Mouse (Mus musculus) intestine, embryonic 15.5 days (tissue): ENCODE measurements around the gene Sdhaf4. TPM values are rescaled to one million over a fixed set of nuclear protein-coding genes. Genes with fewer than 3 reads are reported as not detected.
A peak's percentile ranks its signal among the peaks of the same experiment; 100 is the strongest.
"Not testable (repeated sequence)": the region's sequence is repeated elsewhere in the genome, so short reads cannot be mapped to it uniquely, and the experiment has no call there.

Experiments used
- ATAC-seq: fragments of 200-750 bp; cut with Nextera tagmentation; 2 replicates; pipeline ENCODE4 v1.8.0; 2017; ENCODE audit warnings: moderate TSS enrichment, moderate library complexity
- H3K27ac ChIP-seq: fragments of 300-500 bp; sonication (generic); 2 replicates; pipeline ENCODE4 v1.5.1; 2015; ENCODE audit warnings: mild to moderate bottlenecking, inconsistent platforms
- H3K27me3 ChIP-seq: fragments of 300-500 bp; sonication (generic); replicated peaks from 2 replicates; pipeline ENCODE4 v1.6.1; 2015; ENCODE audit warnings: inconsistent platforms
- H3K36me3 ChIP-seq: fragments of 300-500 bp; sonication (generic); 2 replicates; pipeline ENCODE4 v1.6.1; 2015; ENCODE audit warnings: inconsistent platforms
- H3K4me1 ChIP-seq: fragments of 300-500 bp; sonication (generic); replicated peaks from 2 replicates; pipeline ENCODE4 v1.6.1; 2015; ENCODE audit warnings: inconsistent platforms
- H3K4me2 ChIP-seq: fragments of 300-500 bp; sonication (generic); replicated peaks from 2 replicates; pipeline ENCODE4 v1.6.1; 2015; ENCODE audit warnings: mild to moderate bottlenecking, inconsistent platforms
- H3K4me3 ChIP-seq: fragments of 300-500 bp; sonication (generic); replicated peaks from 2 replicates; pipeline ENCODE4 v1.5.1; 2015; ENCODE audit warnings: inconsistent platforms
- H3K9ac ChIP-seq: fragments of 300-500 bp; sonication (generic); 2 replicates; pipeline ENCODE4 v1.6.1; 2015; ENCODE audit warnings: inconsistent platforms
- H3K9me3 ChIP-seq: fragments of 300-500 bp; sonication (generic); 2 replicates; pipeline ENCODE4 v1.6.1; 2016; ENCODE audit warnings: inconsistent platforms
- WGBS: fragments of 180-500 bp; shearing (Covaris S2); methylation state at CpG from one replicate; pipeline ENCODE4 v1.1.7; 2015; 5-methylcytosine and 5-hydroxymethylcytosine counted together
- polyA plus RNA-seq: library from polyadenylated mRNA; unstranded; fragments of >200 nt; fragmentation: Nextera tagmentation; extraction: Ambion mirVana; gene quantifications from 2 replicates; pipeline ENCODE4 v1.2.1, GENCODE M21; 2015

The Sdhaf4 gene
- polyA plus RNA-seq, 1 experiment from 2014 or later = 75.7 TPM

DNA sequence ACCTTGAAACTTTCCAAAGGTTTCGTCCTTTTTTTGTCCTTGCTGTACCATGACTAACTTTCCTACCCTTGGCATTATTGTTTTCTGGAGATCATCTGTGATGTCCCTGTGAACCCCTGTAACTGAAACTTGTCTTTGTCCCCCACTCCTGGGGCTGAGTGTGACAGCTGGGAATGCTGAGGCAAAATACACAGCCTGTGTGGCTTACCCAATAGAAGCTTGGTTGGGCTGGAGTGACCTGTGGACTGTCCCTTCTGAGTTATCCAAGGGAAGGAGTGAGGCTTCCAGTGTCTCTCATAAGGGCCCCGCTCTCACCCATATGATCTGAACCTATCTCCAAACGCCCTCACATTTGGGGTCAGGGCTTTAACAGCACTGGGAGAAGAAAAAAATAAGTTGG lies 8.0 kb downstream of the Sdhaf4 start:
- Histone ChIP-seq H3K4me2 (no peak overlapping the region), H3K4me1 (no peaks in the 10 kb centered on the region), H3K9ac (no peak overlapping the region), H3K9me3 (no peaks in the 10 kb centered on the region), H3K27ac (no peak overlapping the region), H3K27me3 (no peaks in the 10 kb centered on the region), H3K36me3 (0 out of 2 replicates have a peak, but pooled peaks cover 3% of the 10 kb centered on the region), H3K4me3 (no peak overlapping the region)
- WGBS = 94% methylated on average over 3 of the region's 3 CpGs
- no peak for ATAC-seq

DNA sequence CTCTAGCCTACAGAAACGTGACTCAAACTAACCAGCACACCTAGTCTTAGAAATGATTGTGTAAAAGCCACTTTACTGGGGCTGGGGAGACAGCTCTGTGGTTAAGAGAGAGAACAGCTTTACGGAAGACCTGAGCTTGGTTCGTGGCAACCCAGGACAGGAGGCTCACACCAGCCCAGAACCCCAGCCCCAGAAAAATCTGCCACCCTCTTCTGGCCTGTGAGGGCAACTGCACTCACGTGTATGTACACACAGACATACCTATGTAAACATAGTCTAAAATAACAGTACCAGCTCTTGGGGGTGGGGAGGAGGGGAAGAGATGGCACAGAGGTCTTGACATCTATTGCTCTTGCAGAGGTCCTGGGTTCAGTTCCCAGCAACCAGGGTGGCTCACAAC lies 10.0 kb downstream of the Sdhaf4 start:
- Histone ChIP-seq H3K4me1 (no peaks in the 10 kb centered on the region), H3K4me3 (no peak overlapping the region), H3K4me2 (no peak overlapping the region), H3K27ac (no peak overlapping the region), H3K9me3 (no peaks in the 10 kb centered on the region), H3K27me3 (no peaks in the 10 kb centered on the region), H3K9ac (no peak overlapping the region), H3K36me3 (no peaks in the 10 kb centered on the region)
- no peak for ATAC-seq
- 88% methylated on average over 4 of the region's 4 CpGs for whole genome bisulfite sequencing

GRCm38 (mm10) chr1:23983118-23983517 lies 22.3 kb downstream of the Sdhaf4 start:
- no peaks in the 10 kb centered on the region for H3K36me3 ChIP-seq
- no peak overlapping the region for H3K4me2 ChIP-seq
- H3K27me3 ChIP-seq = no peaks in the 10 kb centered on the region
- no peak overlapping the region for H3K9ac ChIP-seq
- no peak overlapping the region for H3K27ac ChIP-seq
- no peaks in the 10 kb centered on the region for H3K9me3 ChIP-seq
- no peak overlapping the region for H3K4me3 ChIP-seq
- no peak for ATAC-seq
- H3K4me1 ChIP-seq = no peaks in the 10 kb centered on the region
- WGBS = 89% methylated on average over 3 of the region's 3 CpGs

- WGBS = 82% methylated on average over 6 of the region's 6 CpGs
- ATAC-seq = no peak
- no peak overlapping the region for H3K9ac ChIP-seq
- no peaks in the 10 kb centered on the region for H3K9me3 ChIP-seq
- H3K27me3 ChIP-seq = no peaks in the 10 kb centered on the region
- no peak overlapping the region for H3K4me2 ChIP-seq
- H3K27ac ChIP-seq = no peak overlapping the region
- no peaks in the 10 kb centered on the region for H3K36me3 ChIP-seq
- no peak overlapping the region for H3K4me3 ChIP-seq
- H3K4me1 ChIP-seq = no peaks in the 10 kb centered on the region
Observed at GRCm38 (mm10) chr1:23978281-23978680, 27.2 kb downstream of the Sdhaf4 start.

DNA sequence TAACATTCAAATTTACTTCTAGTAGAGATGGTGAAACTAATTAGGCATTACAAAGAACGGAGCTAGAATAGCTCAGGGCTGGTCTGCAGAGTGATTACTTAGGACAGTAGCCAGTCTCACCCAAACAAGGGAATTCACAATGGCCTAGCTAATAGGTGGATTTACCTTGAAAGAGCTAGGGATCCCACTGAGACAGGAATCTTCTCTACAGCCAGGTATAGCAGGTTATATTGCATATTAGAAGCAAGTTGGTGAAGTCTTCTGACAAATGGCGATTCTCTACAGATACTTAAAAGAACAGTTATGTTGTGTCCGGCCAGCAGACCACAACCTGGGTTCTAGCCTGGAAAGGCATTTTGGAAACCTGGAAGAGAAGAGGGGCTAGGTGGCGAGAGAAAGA lies 34.3 kb downstream of the Sdhaf4 start:
- not testable (repeated sequence) for H3K27ac ChIP-seq, H3K9me3 ChIP-seq, H3K27me3 ChIP-seq, H3K4me3 ChIP-seq, H3K4me1 ChIP-seq, H3K36me3 ChIP-seq, H3K4me2 ChIP-seq, H3K9ac ChIP-seq, ATAC-seq
- 85% methylated on average over 4 of the region's 4 CpGs for WGBS

DNA sequence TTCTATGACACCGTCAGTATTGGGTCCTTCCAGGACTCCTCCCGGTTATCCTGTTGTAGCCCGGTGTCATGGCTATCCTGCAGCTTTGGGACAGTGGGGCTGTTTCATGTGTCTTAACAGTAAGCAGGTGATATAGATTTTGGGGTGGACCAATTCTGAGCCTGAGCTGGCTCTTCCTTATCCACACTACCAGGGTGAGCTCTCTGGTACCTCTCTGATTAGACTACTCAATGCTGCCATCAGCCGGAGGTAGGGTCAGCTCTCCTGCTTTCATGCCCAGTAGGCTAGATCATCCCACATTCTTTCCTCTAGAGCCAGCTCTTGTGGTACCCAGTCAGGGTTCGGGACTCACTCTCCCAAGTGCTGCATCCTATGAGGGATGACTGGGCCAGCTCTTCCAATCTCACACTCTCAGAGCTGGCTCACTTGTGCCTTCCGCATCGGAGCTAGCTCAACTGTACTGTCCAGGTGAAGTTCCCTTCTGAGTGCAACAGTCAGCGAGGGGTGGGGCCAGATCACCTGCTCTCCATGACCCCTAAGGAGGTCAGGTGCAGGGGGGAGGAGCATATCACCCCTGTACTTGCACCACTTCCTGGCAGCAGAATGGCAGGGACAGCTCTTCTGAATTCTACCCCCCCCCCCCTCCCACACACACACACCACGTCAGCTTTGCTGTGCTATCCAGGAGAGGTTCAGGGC lies 37.3 kb downstream of the Sdhaf4 start:
- 85% methylated on average over 9 of the region's 9 CpGs for WGBS
- Histone ChIP-seq H3K27ac (no peak overlapping the region), H3K9ac (no peak overlapping the region), H3K4me1 (no peaks in the 10 kb centered on the region), H3K4me3 (no peak overlapping the region), H3K27me3 (no peaks in the 10 kb centered on the region), H3K4me2 (no peak overlapping the region), H3K36me3 (no peaks in the 10 kb centered on the region), H3K9me3 (no peaks in the 10 kb centered on the region)
- no peak for ATAC-seq

- Histone ChIP-seq H3K36me3 (no peaks in the 10 kb centered on the region), H3K9ac (no peak overlapping the region), H3K4me1 (no peaks in the 10 kb centered on the region), H3K27me3 (no peaks in the 10 kb centered on the region), H3K4me3 (no peak overlapping the region), H3K27ac (no peak overlapping the region), H3K9me3 (no peaks in the 10 kb centered on the region), H3K4me2 (no peak overlapping the region)
- ATAC-seq = no peak
- 52% methylated on average over 1 of the region's 1 CpGs for WGBS
Observed at GRCm38 (mm10) chr1:23966226-23966625, 39.2 kb downstream of the Sdhaf4 start.

DNA sequence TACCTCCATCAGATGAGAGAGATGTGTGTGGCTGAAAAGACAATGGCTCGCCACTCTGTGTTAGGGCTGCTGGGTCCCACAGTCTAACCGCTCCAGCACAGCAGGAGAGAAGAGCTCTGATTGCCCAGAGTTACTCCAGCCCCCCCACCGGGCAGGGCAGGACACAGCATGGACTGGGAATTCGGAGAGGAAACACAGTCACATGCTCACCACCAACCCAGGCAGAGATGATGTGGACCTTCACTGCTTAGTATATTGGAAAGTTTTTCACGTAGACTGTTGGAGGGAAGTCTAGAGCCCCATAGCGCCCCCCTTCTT lies 46.1 kb downstream of the Sdhaf4 start:
- 21% methylated on average over 6 of the region's 6 CpGs for WGBS
- peak; percentile 49; the same call in 1 of the 2 replicates for ATAC-seq
- Histone ChIP-seq H3K27me3 (no peaks in the 10 kb centered on the region), H3K4me3 (peak overlapping the region; percentile 22), H3K27ac (no peak overlapping the region), H3K36me3 (no peaks in the 10 kb centered on the region), H3K4me1 (no peaks in the 10 kb centered on the region), H3K9ac (no peak overlapping the region), H3K4me2 (peak overlapping the region; percentile 45), H3K9me3 (no peaks in the 10 kb centered on the region)

DNA sequence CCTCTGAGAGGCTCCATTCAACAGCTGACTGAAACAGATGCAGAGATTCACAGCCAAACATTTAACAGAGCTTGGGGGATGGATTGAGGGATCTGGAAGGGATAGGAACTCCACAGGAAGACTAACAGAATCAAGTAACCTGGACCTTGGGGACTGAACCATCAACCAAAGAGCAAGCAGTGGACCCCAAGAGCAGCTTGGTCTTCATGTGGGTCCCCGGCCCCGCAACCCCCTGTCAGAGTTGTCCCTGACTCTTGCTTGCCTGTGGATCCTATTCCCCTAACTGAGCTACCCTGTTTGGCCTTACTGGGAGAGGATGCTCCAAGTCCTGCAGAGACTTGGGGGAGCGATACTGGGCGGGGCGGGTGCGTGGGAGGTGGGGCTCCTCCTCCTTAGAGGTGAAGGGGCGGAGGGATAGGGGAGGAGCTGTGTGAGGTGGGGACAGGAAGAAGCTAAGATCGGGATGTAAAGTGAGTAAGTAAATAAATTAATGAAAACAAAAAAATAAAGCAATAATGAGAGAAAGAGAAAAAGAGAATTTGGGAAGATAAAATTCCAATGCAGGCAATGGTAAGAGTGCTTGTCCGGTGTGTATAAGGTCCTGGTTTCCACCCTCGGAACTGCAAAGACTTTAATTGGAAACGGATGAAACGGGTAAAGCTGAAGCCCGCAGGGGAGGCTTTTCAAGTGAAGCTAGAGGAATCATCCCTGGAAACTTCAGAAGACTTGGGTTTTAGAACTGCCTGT lies 46.6 kb downstream of the Sdhaf4 start:
- peak overlapping the region; percentile 22 for H3K4me3 ChIP-seq
- H3K9me3 ChIP-seq = no peaks in the 10 kb centered on the region
- WGBS = 10% methylated on average over 13 of the region's 13 CpGs
- no peak overlapping the region for H3K27ac ChIP-seq
- peak; percentile 69; the same call in 1 of the 2 replicates for ATAC-seq
- H3K36me3 ChIP-seq = no peaks in the 10 kb centered on the region
- peak overlapping the region; percentile 45 for H3K4me2 ChIP-seq
- no peaks in the 10 kb centered on the region for H3K4me1 ChIP-seq
- no peaks in the 10 kb centered on the region for H3K27me3 ChIP-seq
- no peak overlapping the region for H3K9ac ChIP-seq

GRCm38 (mm10) chr1:23958101-23958500 lies 47.4 kb downstream of the Sdhaf4 start:
- Histone ChIP-seq H3K4me3 (no peak overlapping the region), H3K27ac (no peak overlapping the region), H3K9me3 (no peaks in the 10 kb centered on the region), H3K4me1 (no peaks in the 10 kb centered on the region), H3K4me2 (no peak overlapping the region), H3K36me3 (no peaks in the 10 kb centered on the region), H3K9ac (no peak overlapping the region), H3K27me3 (no peaks in the 10 kb centered on the region)
- ATAC-seq = no peak
- 82% methylated on average over 6 of the region's 6 CpGs for WGBS

DNA sequence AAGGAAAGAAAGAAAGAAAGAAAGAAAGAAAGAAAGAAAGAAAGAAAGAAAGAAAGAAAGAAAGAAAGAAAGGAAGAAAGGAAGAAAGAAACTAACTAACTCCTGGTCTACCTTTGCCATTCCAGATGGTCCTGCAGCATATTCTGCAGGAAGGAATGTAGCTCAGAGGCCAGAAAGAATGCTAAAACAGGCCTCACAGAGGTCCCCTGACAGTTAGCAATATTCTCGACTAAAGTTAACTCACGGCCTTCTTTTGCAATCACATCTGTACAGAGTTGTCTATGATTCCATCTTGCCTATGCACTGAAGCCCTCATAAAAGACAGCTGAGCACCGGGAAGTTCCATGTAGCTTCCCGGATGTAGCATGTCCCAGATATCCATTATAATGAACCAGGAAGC lies 49.9 kb downstream of the Sdhaf4 start:
- H3K4me3 ChIP-seq = no peak overlapping the region
- H3K9ac ChIP-seq = no peak overlapping the region
- no peaks in the 10 kb centered on the region for H3K4me1 ChIP-seq
- no peak overlapping the region for H3K4me2 ChIP-seq
- H3K9me3 ChIP-seq = no peaks in the 10 kb centered on the region
- WGBS = 80% methylated on average over 4 of the region's 4 CpGs
- no peaks in the 10 kb centered on the region for H3K36me3 ChIP-seq
- H3K27ac ChIP-seq = no peak overlapping the region
- no peaks in the 10 kb centered on the region for H3K27me3 ChIP-seq
- no peak for ATAC-seq

DNA sequence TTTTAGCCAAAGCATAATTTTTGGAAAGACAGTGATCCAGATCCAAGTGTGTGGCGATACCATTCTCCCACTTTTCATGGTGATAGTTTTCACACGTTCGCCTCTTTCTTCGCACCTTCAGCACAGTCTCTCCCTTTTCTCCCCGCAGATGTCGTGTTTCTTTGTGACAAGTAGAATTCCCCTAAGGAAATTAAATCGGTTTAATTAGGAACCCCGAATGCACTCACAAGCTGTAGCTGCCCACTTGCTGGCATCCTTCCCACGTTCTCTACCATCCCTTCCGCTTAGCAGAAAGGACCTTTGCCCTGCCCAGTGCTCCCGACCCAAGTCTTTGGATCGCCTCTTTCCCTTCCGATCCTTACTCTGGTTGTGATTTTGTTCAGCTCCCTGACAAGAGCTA lies 51.5 kb downstream of the Sdhaf4 start:
- WGBS = 81% methylated on average over 13 of the region's 13 CpGs
- Histone ChIP-seq H3K9me3 (no peaks in the 10 kb centered on the region), H3K27ac (no peak overlapping the region), H3K36me3 (no peaks in the 10 kb centered on the region), H3K27me3 (no peaks in the 10 kb centered on the region), H3K4me1 (no peaks in the 10 kb centered on the region), H3K9ac (no peak overlapping the region), H3K4me2 (no peak overlapping the region), H3K4me3 (no peak overlapping the region)
- ATAC-seq = no peak
